Mouse (Mus musculus) embryonic fibroblast, embryonic 13.5 days (primary cell): Measurements from ENCODE around the gene Aven.

Experiments used
- CTCF ChIP-seq: IDR thresholded peaks from 2 replicates; pipeline ENCODE4 v1.5.1; 2011; ENCODE audit warnings: mild to moderate bottlenecking, control low read depth, low read length, moderate library complexity, borderline replicate concordance; ENCODE audit not compliant: insufficient read depth
- POLR2A ChIP-seq: IDR thresholded peaks from 2 replicates; pipeline ENCODE4 v1.6.1; 2011; ENCODE audit warnings: low read depth, mild to moderate bottlenecking, control low read depth, low read length, moderate library complexity

DNA sequence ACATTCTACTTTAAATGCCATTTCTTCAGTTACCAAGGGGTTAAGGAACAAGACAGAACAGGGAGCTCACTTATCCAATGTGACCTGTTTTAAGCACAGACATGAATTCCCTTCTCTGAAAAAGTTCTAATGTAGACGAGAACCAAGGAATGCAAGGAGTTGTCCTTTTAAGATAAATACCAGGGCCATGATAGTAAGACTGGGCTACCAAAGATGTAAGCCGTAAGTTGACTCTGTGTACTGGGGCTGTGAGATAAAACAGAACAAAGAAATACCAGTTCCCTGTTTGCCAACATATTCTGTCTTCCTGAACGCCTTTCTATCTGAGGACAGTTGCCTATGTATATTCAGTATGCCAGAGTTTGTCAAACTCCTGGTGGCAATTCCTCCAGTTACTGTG, 176.7 kb downstream of the Aven start:
- TF ChIP-seq POLR2A: no peak
- TF ChIP-seq CTCF: no peak
